Mouse (Mus musculus) spleen, adult 12 weeks (tissue): ENCODE data around the gene Atg16l1.
"Not testable (repeated sequence)": the region's sequence is repeated elsewhere in the genome, so short reads cannot be mapped to it uniquely, and the experiment has no call there.

ENCODE experiments used
- DNase-seq: peaks from one replicate; pipeline ENCODE4 v3.0.0; 2022; ENCODE audit warnings: low spot score

The Atg16l1 gene

DNA sequence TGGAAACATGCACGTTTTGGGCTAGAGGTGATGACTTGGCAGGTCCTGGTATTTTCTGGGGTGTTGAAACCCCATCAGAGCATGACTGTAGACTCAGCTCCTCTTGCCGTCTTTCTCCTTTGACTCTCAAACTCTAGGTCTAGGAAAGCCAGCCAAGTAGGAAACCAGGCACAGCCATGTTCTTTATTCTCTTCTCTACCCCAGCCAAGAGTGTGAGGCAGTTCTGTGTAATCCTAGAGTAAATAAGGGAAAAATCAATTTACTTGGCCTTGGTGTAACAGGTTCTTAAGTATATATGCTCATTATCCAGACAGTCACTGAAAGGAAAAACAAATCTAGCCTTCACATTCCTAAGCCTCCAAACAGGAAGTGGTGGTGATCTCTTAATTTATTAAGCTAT is 17.7 kb downstream of the Atg16l1 start:
- no peak for DNase-seq

DNA sequence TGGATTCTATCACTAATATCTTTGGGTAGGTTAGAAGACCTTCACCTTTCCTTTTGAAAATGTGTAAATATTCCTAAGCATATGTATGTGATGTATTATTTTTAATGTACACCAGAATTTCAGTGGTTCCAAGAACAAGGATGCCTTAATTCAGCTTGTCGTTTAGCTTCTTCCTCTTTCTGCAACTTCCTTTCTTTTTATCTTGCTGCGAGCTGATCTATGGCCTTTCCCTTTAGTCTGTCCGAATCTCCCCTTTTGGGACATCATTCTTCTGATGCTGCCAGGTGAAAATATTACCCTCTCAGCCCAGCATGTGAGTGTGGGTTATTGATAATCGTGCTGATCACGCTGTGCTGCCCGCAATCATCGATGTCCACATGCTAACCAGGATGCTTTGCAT is 19.2 kb downstream of the Atg16l1 start:
- DNase-seq = no peak

DNA sequence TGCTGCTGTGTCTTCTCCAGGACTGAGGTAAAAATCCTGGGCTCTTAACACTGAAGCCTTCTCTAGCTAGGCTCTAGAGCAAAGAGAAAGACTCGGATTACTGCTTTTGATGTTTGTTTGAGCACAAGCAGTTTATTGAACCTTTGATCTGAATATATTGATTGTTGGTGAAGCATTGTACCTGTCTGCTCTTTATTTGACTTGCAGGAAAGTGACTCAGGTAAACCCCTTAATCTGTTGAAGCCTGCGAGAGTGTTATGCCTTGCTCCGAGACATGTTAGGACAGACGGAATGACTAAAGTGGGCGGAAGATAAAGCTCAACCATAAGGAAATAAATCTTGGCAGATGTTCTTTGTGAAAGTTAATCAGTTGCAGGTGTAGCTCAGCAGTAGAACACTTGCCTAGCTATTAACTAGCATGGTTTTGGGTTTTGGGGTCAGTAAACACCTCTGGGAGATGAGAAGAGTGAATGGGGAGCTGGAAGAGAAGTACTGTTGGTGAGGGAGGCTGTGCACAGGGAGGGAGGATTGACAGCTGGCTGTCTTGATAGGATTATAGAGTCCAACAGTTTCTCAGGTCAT is 23.6 kb downstream of the Atg16l1 start:
- no peak for DNase-seq

DNA sequence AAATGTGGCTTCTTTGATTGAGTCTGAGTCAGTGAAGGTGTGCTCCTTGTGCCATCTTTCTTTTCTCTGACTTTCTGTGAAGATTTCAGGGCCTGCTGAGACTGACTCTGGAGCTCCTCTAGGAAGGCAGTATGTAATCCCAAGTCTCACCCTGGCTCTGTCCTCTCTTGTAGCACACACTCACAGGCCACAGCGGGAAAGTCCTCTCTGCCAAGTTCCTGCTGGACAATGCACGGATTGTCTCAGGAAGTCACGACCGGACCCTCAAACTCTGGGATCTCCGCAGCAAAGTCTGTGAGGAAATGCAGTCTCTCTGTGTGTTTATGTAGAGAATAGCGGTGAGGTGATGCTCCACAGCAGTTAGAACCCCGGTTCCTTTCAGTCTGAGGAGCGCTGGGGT is 30.0 kb downstream of the Atg16l1 start:
- no peak for DNase-seq

DNA sequence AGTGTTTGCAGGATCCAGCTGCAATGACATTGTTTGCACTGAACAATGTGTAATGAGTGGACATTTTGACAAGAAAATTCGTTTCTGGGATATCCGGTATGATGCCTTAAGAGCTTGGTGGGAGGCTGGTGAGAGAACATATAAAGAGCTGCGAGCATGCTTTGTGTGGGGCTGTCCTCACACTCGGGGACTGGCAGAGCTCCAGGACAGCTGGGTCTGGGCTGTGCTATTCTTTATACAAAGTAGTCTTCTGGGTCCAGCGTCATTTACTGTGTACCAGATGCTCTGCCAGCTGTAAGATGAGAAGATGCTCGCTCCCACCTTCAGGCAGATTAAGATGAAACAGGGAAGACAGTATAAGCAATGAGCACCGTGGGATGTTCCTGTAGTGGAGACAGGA is 30.6 kb downstream of the Atg16l1 start:
- no peak for DNase-seq

DNA sequence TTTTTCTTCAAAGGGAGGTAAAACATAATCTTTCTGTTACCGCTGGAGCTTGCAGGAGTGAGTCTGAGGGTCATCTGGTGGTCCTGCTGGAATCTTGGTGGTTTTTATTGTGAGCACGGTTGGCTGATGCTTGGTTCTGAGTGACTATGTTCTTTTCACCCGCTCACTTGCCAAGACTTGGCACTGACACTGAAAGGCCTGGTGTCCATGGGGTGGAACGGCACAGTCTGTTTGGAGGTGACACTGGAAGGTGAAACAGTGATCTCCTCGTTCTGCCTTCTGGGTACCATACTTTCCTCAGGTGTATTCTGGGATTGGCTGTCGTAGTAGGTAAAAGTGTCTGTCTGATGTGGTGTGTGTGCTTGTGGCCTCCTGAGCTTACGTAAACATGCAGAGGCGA is 34.0 kb downstream of the Atg16l1 start:
- DNase-seq = no peak

DNA sequence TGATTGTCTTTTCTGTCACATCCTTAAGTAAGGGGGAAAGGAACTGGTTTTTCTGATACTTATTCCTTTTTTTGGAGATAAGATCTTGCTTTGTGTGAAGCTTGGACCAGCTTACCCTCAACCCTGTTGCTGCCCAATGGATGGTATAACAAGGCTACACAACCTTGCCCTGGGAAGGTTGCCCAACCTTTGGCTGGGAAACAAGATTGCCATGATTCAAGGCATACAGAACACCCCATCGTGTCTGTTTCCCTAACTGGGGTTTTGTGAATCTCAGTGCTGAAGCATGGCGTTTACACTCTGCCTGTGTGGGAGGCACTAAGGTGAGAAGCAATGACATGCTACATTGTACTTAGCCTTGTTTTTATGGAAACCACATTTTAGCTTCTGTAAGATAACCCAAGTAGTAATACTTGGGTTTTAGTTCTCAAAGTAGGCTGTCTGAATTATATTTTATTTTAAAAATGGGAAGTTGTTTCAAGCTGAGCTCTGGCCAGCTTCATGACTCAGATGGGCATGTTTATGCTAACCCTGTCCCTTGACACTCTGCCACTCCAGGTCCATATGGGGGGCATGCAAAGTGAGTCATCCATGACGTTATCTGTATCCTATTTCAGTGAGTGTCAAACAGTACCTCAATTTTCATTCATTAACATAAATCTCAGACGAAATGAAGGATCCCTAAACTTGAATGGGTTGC is 36.9 kb downstream of the Atg16l1 start:
- DNase-seq = no peak

DNA sequence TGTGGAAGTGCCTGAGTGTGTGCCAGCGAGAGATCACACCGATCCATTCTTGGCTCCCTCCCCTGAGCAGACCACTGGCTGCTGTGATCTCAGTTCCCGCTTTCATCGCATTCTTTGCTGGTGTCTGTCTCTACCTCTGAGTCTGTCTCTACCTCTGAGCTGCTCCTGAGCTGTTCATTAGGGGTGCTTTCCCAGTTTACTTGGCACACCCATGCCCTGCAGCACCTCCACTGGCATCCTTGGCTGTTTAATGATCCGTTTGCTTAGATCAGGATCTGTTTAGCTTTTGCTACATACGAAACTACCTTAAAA is 37.4 kb downstream of the Atg16l1 start:
- no peak for DNase-seq

DNA sequence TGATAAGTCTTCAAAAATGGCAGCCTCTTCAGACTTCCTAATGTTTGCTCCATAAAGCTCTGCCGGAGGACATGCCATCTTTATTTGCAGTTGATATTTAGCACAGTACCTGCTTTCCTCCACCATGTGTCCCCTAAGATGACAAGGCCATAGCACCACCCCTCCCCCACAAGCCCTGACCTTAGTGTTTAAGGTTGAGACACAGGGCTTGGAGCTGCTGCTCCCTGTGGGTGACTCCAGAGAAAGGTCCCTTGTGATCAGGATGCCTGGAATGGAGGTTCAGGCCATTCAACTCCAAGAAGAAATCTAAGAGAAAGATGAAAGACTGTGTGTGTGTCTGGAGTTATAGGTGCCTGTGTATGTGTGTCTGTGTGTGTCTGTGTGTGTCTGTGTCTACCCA is 42.0 kb downstream of the Atg16l1 start:
- no peak for DNase-seq

DNA sequence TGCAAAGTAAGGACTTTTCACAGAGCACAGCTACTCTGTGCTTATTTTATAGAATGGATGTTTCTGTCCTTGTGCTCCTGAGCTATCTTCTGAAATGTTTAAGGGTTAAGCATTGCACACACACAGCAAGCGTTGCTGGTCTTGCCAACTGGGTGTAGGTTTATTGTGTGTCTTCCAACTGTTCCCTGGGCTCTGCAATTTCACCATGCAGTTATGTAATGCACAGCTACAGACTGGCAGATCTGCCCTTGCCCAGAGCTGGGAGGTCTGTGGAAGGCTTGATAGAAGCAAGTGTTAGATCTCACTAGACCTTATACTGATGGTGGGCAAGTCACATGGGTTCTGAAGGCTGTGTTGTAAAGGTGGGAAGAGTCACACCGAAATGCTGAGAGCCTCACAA is 42.6 kb downstream of the Atg16l1 start:
- DNase-seq = no peak

DNA sequence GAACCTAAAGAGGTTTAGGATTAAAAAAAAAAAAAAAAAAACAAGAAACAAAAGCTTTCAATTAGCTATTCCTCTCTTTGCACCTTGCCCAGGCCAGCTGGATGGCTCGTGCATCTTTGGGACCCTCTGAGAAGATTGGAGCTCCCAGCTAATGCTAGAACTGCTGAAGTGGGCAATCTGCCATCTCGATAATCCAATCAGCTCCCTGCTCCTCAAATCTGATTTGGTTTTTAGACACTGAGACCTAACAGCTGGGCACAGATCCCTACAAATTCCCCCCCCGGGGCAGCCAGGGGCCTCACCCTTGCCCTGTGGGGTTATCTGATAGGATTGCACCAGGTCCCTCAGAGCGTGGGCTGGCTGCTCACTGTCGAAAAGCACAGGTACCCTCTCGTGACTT is 47.9 kb downstream of the Atg16l1 start, which contains the start of gene Sag:
TSS of gene Sag (plus strand) at position 105 of the 400 bp plus-strand sequence.
- DNase-seq = no peak

DNA sequence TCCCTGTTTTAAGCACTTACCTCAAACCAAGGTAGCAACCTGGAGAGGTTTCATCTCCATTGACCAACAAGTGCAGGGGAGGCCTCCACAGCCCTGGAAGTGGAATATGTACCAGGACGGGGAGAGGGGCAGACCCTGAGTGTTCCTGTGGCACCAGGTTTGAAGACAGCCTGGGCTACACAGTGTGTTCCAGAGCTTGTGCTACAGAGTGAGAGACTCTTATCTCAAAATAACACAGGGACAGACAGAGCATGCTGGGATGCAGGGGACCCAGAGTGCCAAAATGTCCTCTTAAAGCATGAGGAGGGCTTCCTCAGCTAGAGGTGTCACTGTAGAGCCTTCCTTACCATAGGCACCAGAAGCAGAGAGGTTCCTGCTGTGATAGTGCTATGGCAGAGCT is 52.1 kb downstream of the Atg16l1 start:
- no peak for DNase-seq

DNA sequence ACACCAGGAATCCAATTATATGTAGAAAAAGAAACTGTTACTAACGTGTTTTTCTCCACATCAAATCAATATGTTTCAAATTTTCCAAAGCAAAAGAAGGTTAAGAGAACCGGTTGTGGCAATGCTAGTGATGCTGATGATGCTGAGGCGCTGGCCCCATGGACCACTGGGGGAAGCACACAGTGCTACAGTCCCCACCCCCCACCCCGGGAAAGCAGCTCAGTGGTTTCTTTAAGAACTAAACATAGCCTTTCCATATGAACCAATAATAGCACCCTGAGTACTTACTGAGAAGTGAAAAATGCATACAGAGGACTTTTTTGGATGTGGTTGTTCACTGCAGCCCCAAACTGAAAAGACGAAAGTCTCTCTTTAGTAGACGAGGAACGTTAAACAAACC is 55.7 kb downstream of the Atg16l1 start:
- DNase-seq = no peak

DNA sequence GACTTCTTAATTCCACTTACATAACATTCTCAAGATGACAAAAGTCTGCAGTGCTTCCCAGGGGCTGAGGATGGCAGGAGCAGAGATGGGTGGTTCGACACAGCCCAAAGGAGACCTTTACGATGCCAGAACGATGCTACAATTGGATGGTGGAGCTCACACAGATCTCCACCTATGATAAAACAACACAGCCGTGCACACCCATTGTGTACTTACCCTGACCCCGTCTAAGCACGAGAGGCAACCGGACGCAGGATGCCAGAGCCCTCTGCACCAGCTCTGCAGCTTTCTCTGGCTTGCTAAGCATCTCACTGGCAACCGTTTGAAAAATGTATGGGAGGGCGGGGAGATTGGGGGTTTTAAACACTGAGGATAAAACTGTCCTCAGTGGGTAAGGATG is 56.4 kb downstream of the Atg16l1 start:
- DNase-seq = no peak

DNA sequence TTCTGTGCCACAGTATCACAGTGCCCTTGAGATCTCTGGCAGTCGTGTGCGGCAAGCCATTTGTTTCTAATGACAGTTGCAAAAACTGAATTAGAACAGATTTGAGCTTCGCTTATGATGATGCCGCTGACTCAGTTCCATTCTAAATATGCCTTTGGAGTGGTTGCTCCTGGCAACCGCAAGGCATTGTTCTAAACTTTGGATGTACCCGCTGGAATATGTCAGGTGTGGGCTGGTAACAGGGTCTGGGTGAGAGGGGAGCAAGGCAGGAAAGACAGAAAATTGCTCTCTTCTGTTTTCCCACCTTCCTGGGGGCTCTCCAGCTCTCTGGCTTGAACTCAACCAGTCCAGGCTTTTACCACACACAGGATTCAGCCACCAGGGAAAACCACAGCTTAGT is 57.5 kb downstream of the Atg16l1 start:
- DNase-seq = no peak

DNA sequence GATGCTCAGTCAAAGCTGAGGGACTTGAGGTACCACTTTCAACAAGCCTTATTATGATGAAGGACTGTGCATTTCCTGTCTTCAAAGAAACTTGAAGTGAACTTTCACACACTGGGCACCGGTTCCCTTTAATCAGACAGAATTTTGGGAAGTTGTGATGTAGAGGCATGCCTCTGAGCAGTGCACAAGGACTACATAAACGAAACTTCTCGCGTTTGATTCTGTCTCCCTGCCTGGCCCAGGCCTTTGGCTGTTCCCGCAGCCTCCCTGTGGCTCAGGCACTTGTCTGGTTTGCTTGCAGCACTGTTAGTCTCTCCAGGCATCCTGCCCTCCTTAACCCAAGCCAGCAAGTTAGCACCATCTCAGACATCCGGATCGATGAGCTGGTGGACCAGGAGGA is 58.0 kb downstream of the Atg16l1 start:
- DNase-seq = no peak

DNA sequence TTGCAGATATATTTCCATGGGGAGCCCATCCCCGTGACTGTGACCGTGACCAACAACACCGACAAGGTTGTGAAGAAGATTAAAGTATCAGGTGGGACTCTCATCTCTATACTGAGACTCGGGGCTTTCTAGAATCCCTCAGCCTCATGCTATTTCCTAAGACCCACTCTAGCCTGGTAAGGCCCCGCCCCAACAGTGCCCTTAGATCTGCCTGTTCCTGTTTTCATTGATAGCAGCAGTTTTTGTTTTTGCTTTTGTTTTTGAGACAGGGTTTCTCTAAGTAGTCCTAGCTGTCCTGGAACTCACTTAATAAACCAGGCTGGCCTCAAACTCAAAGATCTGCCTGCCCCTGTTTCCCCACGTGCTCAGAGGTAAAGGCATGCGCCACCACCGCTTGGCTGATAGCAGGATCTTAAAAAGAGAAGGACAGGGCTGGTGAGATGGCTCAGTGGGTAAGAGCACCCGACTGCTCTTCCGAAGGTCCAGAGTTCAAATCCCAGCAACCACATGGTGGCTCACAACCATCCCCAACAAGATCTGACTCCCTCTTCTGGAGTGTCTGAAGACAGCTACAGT is 68.8 kb downstream of the Atg16l1 start:
- DNase-seq = no peak

DNA sequence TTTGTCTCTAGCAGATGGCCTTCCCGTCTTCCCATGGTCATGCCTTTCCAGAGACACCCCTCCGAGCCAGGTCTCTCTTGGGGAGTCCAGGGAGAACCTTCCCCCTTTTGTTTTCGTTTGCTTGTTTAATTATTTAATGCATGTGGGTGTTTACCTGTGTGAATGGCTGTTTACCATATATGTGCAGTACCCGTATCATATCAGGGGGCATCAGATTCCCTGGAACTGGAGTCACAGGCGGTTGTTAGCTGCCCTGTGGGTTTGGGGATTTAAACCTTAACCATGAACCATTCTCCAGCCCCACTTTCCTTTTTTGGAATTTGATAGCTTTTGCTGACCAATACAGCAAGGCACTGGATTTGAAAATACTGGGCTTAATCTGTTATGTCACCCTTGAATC is 69.6 kb downstream of the Atg16l1 start:
- no peak for DNase-seq

DNA sequence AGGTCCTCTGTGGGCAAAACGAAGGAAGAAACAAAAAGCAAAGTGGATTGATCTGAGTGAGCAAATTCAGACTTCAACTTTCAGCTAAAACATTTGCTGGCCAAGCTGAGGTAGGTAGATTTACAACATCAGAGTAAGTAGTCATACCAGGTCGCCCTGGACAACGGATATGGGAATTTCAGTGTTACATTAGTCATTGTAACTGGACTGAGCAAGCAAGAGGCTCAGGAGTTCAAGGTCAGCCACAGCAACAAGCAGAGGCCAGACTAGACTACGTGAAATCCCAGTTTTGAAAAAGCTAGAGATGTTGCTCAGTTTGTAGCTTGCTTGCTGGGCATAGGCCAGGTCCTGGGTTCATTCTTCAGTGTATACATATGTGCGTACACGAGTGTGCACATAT is 70.3 kb downstream of the Atg16l1 start:
- no peak for DNase-seq

DNA sequence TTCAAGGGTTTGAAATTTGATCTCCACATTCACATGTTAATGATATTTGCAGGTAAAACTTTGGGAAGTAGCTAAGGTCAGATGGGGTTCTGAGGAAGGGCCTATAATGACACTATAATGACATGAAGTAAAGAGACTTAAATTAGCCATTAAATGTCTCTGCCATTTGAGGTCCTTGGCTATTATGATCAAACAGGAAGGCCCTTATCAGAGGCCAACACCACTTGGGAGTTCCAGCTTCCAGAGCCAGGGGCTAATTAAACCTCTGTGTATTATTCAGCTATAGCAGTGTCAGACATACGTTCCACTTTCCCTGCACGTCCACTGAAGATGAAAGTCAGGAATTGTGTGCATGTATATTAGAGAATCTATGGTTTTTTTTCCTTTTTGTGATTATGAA is 70.8 kb downstream of the Atg16l1 start:
- DNase-seq = no peak

DNA sequence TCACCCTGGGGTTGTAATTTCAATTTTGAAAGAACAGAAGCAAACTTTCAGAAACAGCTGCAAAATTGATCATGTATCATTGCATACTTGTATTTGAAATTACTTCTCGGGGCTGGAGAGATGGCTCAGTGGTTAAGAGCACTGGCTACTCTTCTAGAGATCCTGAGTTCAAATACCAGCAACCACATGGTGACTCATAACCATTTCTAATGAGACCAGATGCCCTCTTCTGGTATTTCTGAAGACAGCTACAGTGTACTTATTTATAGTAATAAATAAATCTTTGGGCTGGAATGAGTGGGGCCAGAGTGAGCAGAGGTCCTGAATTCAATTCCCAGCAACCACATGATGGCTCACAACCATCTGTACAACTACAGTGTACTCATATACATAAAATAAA is 71.8 kb downstream of the Atg16l1 start:
- DNase-seq = not testable (repeated sequence)

DNA sequence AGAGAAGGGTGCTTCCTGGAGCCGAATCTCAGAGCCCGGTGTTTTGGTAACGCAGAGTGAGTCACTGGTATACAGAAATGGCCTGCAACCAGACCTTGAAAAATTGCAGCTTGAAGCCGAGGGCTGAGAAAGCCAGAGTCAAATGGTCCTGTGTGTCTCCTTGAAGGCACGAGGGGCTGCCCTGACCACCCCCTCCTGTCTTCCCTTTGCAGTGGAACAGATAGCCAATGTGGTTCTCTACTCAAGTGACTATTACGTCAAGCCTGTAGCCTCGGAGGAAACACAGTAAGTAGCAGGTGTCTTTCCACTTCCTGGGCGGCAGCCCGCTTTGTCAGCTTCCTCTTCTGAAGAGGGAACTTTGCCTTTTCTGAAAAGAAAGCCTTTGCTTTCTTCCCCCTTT is 72.5 kb downstream of the Atg16l1 start:
- peak; percentile 57 for DNase-seq

DNA sequence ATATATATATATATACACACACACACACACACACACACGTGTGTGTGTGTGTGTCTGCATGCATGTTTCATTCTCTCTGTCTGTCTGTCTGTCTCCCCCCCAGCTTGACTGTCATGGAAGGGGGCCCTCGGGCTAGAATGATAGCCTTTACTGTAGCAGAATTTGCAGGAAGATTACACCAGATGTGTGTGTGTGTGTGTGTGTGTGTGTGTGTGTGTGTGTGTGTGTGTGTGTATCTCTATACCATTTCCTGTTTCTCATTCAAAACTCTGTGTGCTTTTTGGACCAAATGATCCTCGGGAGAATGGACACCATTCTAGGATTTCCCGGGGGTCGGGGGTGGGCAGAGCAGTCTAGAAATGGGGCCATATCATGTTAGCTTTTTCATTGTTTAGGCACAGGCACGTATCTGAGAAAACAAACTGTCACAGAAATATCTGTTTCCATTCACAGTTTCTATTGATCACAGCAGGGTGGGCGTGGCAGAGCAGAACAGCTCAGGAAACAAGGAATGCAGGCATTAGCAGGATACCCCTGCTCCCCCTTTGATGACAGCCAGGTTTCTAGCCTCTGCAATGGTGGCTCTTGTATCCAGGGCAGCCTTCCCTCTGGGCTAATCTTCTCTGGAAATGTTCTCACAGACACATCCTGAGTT is 73.4 kb downstream of the Atg16l1 start:
- DNase-seq = no peak
